Mouse (Mus musculus): Measurements from ENCODE around the gene Sspo. TPM values are rescaled to one million over a fixed set of nuclear protein-coding genes. Genes with fewer than 3 reads are reported as not detected.

The Sspo gene
- total and polyA plus RNA-seq, 3 experiments: 0.08 to 0.42 (median 0.17) TPM

DNA sequence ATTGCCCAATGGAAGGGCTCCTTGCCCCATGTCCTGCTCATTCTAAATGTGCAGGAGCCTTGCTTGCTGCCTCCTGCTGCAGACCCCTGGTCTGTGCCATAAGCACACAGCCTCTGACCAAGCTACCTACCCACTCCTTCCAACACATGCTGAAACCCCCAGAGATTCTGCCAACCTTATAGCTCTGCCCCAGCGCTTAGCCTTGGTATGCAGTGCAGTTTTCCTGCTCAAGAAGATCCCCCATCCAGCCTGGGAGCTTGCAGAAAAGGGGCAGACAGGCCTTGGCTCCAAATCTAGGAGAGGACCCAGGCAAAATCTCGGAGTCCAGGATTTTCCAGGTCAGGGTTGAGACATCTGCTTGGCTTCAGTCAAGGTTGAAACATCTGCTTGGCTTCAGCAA lies 85.4 kb downstream of the Sspo start:
- TF ChIP-seq MEF2A (IDR thresholded peaks at IDR 0.05; ENCODE audit: borderline replicate concordance, low read depth, low read length) (no peak), KAT2A (IDR thresholded peaks at IDR 0.05; ENCODE audit: insufficient replicate concordance, low read length) (no peak), ZNF384 (IDR thresholded peaks at IDR 0.05; ENCODE audit: low read depth, low read length) (no peak)
- Histone ChIP-seq H3K27me3 (replicated peaks) (no peaks in the 10 kb centered on the region), H3K9me3 (replicated peaks; ENCODE audit: low read length) (no peaks in the 10 kb centered on the region), H3K4me3 (replicated peaks in 1 of 3; ENCODE audit: low read depth in 2 of 3, low read length in 2 of 3, poor library complexity in 1 of 3) (no peak overlapping the region), H3K27ac (ENCODE audit: insufficient read depth, low read depth) (no peak overlapping the region), H3K9ac (ENCODE audit: insufficient read depth, low read depth) (no peak overlapping the region), H3K4me2 (ENCODE audit: insufficient read depth, low read depth, poor library complexity, severe bottlenecking) (no peak overlapping the region), H3K4me1 (ENCODE audit: control insufficient read depth in 1 of 2, insufficient read depth in 2 of 2) (peaks cover 0 to 18% of the 10 kb centered on the region in 2 experiments; a peak in 2 of 4 replicates), H3K36me3 (replicated peaks in 1 of 2; ENCODE audit: control insufficient read depth in 1 of 2, insufficient read depth in 1 of 2, low read length in 1 of 2) (peaks cover 19 to 60% of the 10 kb centered on the region in 2 experiments), H3K79me2 (replicated peaks; ENCODE audit: control insufficient read depth, extremely low read depth, insufficient read depth, poor library complexity, severe bottlenecking) (no peaks in the 10 kb centered on the region)
- dilution Hi-C loops (cut with MboI; ENCODE audit: extremely low pct_ligation_motif_present, extremely low pct_unique_long_range_greater_than_20kb, low sequenced_read_pairs) (no loop called here), in situ Hi-C loops (cut with MboI; ENCODE audit: low pct_ligation_motif_present, low pct_unique_long_range_greater_than_20kb, low sequenced_read_pairs) (loop anchor here (25.0 kb wide), 1 partner anchor 346 kb away; no protein-coding TSS in a partner anchor)
- DNase-seq (ENCODE audit: extremely low read depth): no peak

DNA sequence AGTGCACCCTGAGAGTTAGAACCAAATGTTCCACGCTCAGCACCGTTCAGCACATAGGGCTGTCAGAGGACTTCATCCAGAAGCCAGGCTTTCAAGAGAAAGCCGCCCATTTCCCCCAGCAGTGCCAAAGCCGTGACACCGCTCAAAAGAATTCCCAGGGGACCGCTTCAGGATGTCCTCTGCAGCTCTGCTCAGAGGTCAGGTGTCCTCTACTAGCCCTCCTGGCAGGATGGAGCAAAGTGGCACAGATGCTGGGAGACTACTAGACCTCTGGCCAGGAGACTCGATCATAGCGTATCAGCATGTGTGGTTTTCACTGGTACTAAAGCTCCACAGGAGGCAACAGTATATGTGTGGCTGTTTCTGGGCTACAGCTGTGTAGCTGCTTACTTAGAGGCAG lies 86.9 kb downstream of the Sspo start:
- Histone ChIP-seq H3K79me2 (replicated peaks; ENCODE audit: control insufficient read depth, extremely low read depth, insufficient read depth, poor library complexity, severe bottlenecking) (no peaks in the 10 kb centered on the region), H3K27ac (ENCODE audit: insufficient read depth, low read depth) (no peak overlapping the region), H3K9ac (ENCODE audit: insufficient read depth, low read depth) (no peak overlapping the region), H3K36me3 (replicated peaks in 1 of 2; ENCODE audit: control insufficient read depth in 1 of 2, insufficient read depth in 1 of 2, low read length in 1 of 2) (peaks cover 7 to 45% of the 10 kb centered on the region in 2 experiments), H3K4me3 (replicated peaks in 1 of 3; ENCODE audit: low read depth in 2 of 3, low read length in 2 of 3, poor library complexity in 1 of 3) (no peak overlapping the region), H3K27me3 (replicated peaks) (no peaks in the 10 kb centered on the region), H3K9me3 (replicated peaks; ENCODE audit: low read length) (no peaks in the 10 kb centered on the region), H3K4me2 (ENCODE audit: insufficient read depth, low read depth, poor library complexity, severe bottlenecking) (no peak overlapping the region), H3K4me1 (ENCODE audit: control insufficient read depth in 1 of 2, insufficient read depth in 2 of 2) (peaks cover 0 to 18% of the 10 kb centered on the region in 2 experiments; a peak in 2 of 4 replicates)
- in situ Hi-C loops (cut with MboI; ENCODE audit: low pct_ligation_motif_present, low pct_unique_long_range_greater_than_20kb, low sequenced_read_pairs) (loop anchor here (5.0 to 25.0 kb wide), 2 partner anchors 82 to 348 kb away; no protein-coding TSS in a partner anchor), dilution Hi-C loops (cut with MboI; ENCODE audit: extremely low pct_ligation_motif_present, extremely low pct_unique_long_range_greater_than_20kb, low sequenced_read_pairs) (no loop called here)
- TF ChIP-seq TCF12 (IDR thresholded peaks at IDR 0.05; ENCODE audit: low read depth, low read length): no peak
- TF ChIP-seq MAX (IDR thresholded peaks at IDR 0.05; ENCODE audit: low read length): no peak
- TF ChIP-seq POLR2A (IDR thresholded peaks at IDR 0.05; ENCODE audit: low read depth, low read length): no peak
- TF ChIP-seq SIN3A (IDR thresholded peaks at IDR 0.05; ENCODE audit: low read length): no peak
- TF ChIP-seq NELFE (IDR thresholded peaks at IDR 0.05; ENCODE audit: low read depth, low read length): no peak
- TF ChIP-seq POLR2AphosphoS2 (IDR thresholded peaks at IDR 0.05; ENCODE audit: low read depth, low read length): no peak
- TF ChIP-seq TBP (conservative IDR thresholded peaks at IDR 0.05; ENCODE audit: low read depth, low read length): no peak
- no peak for TF ChIP-seq HCFC1 (IDR thresholded peaks at IDR 0.05; ENCODE audit: low read depth, low read length)
- no peak for TF ChIP-seq GABPA (IDR thresholded peaks at IDR 0.05; ENCODE audit: insufficient replicate concordance, low read depth, low read length)
- no peak for TF ChIP-seq UBTF (IDR thresholded peaks at IDR 0.05; ENCODE audit: low read depth, low read length)
- no peak for TF ChIP-seq RAD21 (IDR thresholded peaks at IDR 0.05; ENCODE audit: low read depth, low read length)
- TF ChIP-seq BHLHE40 (IDR thresholded peaks at IDR 0.05; ENCODE audit: low read depth, low read length): no peak
- TF ChIP-seq CHD1 (IDR thresholded peaks at IDR 0.05; ENCODE audit: low read depth, low read length): no peak
- no peak for TF ChIP-seq NRF1 (IDR thresholded peaks at IDR 0.05; ENCODE audit: low read depth, low read length)
- no peak for TF ChIP-seq EP300 (IDR thresholded peaks at IDR 0.05; ENCODE audit: low read length)
- no peak for TF ChIP-seq MYC (IDR thresholded peaks at IDR 0.05; ENCODE audit: low read depth, low read length)
- DNase-seq (ENCODE audit: extremely low read depth): no peak

Measured in CH12.LX (cell line).